Mouse (Mus musculus) lung, adult 2 months (tissue): ENCODE data around the gene Syngr4.

Experiments used
- CTCF ChIP-seq: fragments of 200-500 bp; IDR thresholded peaks from 2 replicates; pipeline ENCODE4 v1.5.1; 2011; ENCODE audit warnings: mild to moderate bottlenecking, low read length, control low read depth; ENCODE audit not compliant: insufficient read depth
- POLR2A ChIP-seq: fragments of 200-500 bp; IDR thresholded peaks from 2 replicates; pipeline ENCODE4 v1.6.1; 2011; ENCODE audit warnings: low read depth, mild to moderate bottlenecking, control low read depth, low read length, borderline replicate concordance; ENCODE audit errors: extremely low read depth

- TF ChIP-seq CTCF (no peak), POLR2A (no peak)
These were observed 43.3 kb upstream of the Syngr4 start for GRCm38 (mm10) chr7:45939836-45940235.
